Mouse (Mus musculus) embryonic fibroblast, embryonic 13.5 days (primary cell): Measurements from ENCODE around the gene Stk11ip.

Source experiments
- CTCF ChIP-seq: IDR thresholded peaks from 2 replicates; pipeline ENCODE4 v1.5.1; 2011; ENCODE audit warnings: mild to moderate bottlenecking, control low read depth, low read length, moderate library complexity, borderline replicate concordance; ENCODE audit not compliant: insufficient read depth
- POLR2A ChIP-seq: IDR thresholded peaks from 2 replicates; pipeline ENCODE4 v1.6.1; 2011; ENCODE audit warnings: low read depth, mild to moderate bottlenecking, control low read depth, low read length, moderate library complexity

DNA sequence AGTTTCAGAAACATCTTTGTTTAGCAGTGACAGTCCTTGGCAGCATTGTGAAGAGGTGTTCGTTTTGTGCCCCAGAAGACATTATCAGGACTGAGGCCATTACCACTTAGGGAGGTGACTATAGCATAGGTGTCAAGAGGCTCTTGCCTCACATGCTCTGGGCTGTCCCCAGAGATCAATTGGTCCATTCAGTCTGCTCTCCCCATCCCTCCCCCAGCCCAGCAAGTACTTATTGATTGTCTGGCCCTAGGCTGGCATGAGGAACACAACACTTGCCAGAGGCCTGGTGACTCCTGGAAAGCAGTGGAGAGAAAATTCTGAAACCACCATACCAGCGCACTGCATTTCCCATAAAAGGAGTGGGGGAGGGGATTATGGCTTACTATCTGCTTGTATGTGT is 16.3 kb downstream of the Stk11ip start:
- TF ChIP-seq CTCF (no peak), POLR2A (no peak)
